Mouse (Mus musculus) adipocyte (in vitro differentiated cells): ENCODE measurements around the gene Naalad2.
"Not testable (repeated sequence)": the region's sequence is repeated elsewhere in the genome, so short reads cannot be mapped to it uniquely, and the experiment has no call there.

ENCODE experiments used
- DNase-seq: peaks from one replicate; pipeline ENCODE4 v3.0.0-alpha.2; 2016; ENCODE audit warnings: low spot score

Gene Naalad2

GRCm38 (mm10) chr9:18402895-18403294 is at the start of gene Naalad2:
Naalad2 (minus strand) TSS chr9:18402995.
- not testable (repeated sequence) for DNase-seq

- DNase-seq, result peak; percentile 74
Measured at GRCm38 (mm10) chr9:18431687-18432086, 28.9 kb upstream of the Naalad2 start.

- no peak for DNase-seq
Measured at GRCm38 (mm10) chr9:18430354-18430753, 27.6 kb upstream of the Naalad2 start, which contains the start of gene Mbd3l2. Mbd3l2 (plus strand) TSS chr9:18430654.

- DNase-seq, result not testable (repeated sequence)
Measured at GRCm38 (mm10) chr9:18412371-18412770, 9.6 kb upstream of the Naalad2 start.

GRCm38 (mm10) chr9:18404118-18404517 is 1.3 kb upstream of the Naalad2 start, which contains the start of gene Ubtfl1:
Ubtfl1 (plus strand) TSS chr9:18404418.
- no peak for DNase-seq

GRCm38 (mm10) chr9:18399629-18400028 is 3.2 kb downstream of the Naalad2 start:
- DNase-seq, result no peak

DNA sequence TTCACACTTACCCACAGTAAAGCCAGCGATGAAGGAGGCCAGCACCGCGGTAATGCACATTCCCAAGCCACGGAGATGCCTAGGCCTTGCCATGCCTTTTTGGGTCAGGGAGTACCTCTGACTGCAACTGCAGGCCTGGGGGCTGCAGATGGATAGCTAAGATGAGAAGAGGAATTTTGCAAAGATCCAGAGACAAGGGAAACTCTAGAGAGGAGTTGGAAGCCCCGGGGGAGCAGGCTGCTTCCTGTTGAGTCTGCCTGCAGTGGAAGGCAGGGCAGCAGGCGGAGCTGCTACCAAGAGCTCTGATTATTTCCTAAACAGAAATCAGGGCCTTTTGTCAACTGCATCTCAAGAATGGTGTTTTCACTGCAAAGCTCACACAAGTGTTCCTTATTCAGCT is 17.0 kb downstream of the Naalad2 start:
- peak; percentile 30 for DNase-seq

- DNase-seq, result not testable (repeated sequence)
Measured at GRCm38 (mm10) chr9:18373026-18373425, 29.8 kb downstream of the Naalad2 start.

DNA sequence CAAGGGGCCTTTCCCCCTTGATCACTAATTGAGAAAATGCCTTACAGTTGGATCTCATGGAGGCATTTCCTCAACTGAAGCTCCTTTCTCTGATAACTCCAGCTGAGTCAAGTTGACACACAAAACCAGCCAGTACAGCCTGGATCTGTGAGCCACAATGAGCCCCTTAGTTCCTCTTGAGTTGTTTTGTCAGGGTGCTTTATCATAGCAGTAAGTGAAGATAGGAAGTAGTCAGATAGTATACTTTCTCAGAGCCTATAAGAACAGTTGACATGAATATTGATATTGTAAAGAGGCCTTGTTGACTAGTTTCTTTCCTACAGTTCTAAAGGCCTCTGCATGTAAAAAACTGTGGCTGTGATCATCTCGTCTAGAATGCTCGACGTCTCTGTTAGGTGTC is 82.8 kb downstream of the Naalad2 start:
- DNase-seq, result no peak

DNA sequence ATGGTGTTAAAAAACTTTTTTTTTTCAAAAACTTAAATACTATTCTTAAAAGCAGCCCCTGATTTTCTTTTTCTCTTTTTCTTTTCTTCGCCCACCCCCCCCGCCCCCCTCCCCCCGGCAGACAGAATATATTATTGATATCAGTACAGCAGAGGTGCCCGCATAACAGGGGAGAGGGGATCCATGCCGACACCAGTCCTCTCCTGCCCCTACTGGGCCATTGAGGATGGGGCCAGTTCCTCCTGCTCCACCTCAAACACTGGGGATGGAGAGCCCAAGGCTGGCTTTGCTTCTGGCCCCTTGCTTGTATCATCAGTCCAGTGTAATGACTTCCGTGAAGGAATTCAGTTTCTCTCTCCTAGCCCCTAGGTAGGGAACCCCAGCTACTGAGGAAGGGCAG is 104.5 kb downstream of the Naalad2 start:
- DNase-seq, result no peak

DNA sequence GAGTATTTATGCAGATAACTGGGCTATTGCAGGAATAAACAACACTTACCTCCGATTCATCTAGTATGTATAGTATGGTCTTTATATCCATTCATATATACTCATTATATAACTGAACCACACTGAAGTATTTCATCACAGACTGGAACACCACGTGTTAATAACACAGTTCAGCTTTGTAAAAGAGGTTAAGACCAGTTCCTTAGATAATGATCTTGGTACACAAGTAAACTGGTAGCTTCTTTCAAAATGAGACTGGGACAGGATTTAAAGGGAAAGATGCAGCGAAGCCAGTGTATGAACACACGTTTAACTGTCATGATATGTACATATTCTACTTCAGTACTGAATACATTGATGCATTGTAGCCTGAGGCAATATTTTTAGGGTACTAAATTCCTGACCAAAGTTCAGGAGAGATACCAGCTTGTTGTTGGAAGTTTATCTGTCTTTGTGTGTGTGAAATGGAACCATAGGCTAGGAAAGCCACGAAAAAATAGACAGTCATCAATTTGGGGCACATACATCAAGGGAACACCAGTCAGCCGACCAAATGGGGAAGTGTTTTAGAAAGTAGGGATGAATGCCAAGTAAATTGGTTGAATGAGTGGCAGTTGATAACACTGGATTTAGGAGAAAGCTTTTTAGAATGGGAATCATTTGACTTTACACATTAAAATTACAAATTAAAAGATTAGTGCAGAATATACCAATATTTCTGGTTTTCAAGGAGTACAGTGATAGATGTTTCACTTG is 109.6 kb downstream of the Naalad2 start:
- peak; percentile 44 for DNase-seq

- no peak for DNase-seq
Measured at GRCm38 (mm10) chr9:18292443-18292922, 110.3 kb downstream of the Naalad2 start.

DNA sequence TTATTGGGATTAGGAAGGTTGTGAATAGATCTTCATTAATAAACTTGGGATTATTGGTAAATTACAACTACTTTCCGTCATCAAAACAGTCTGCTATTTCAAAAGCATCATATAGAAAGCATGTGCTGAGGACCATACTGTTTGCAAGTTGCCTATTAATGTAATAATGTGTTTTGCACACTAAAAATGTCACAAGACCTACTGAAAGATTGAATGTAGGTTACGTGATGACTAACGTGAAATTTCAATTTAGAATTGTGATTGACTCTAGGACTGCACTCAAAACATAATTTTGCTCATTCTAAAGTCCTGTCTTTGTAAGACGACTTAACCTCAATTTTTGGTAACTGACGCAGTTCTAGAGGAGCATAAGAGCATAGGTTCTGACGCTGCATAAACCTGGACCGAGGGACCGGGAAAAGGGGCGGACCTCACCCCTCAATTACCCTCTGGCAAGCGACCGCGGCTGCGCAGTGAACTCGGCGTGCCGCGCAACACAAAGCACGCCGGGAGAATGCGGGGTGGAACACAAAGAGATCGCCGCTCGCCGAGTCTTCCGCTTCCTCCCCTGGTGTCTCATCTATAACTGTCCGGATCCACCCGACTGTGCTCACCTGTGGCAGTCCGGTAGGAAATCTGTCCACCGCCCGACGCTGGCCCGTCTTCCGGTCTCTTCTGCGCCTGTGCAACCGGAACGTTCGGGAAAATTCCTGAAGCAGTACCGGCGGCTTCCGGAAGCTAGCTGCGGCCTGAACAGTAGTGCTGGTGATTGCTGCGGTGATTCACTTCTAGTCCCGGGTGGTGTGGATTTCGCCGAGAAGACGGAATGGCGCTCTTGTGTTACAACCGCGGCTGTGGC is 111.0 kb downstream of the Naalad2 start, which contains the start of gene Chordc1:
Chordc1 (plus strand) TSS at position 555 of the 859 bp plus-strand sequence.
- DNase-seq, result peak; percentile 98

DNA sequence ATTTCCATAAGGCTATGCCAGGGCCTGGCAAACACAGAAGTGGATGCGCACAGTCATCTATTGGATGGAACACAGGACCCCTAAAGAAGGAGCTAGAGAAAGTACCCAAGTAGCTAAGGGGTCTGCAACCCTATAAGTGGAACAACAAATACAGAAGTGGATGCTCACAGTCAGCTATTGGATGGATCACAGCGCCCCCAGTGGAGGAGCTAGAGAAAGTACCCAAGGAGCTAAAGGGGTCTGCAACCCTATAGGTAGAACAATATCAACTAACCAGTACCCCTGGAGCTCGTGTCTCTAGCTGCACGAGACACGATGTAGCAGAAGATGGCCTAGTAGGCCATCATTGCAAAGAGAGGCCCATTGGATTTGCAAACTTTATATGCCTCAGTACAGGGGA is 124.1 kb downstream of the Naalad2 start:
- not testable (repeated sequence) for DNase-seq

DNA sequence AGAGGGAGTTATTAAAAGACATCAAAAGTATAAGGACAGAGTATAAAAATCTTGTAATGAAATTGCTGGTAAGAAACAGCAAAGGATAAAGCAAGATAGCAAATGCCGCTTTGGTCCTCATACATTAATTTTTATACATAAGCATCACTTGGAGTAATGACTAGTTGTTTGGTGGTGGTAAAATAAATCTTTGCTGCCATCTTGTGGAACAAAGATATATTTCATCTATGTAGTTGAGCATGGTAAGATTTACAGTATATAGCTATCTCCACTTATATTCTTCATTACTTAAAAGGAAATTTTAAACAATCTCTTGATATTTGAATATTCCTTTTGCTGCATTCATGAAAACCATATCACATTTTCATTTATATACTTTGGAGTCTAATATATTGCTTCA is 125.3 kb downstream of the Naalad2 start:
- peak; percentile 40 for DNase-seq

DNA sequence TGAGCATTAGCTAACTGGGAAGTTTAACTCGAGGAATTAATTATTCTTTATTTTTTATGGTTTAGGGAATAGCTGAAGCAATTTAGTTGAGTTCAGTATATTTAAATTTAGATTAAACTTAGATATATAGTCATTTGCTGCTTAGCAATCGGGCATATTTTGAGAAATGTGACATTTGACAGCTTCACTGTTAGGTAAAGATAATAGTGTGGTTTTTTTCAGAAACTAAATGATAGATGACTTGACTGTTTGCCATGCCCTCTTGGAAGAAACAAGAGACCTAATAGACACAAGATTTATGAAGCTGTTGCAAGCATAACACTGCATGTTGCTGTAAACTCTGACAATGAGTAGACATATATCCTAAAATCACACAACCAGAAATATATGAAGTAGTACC is 126.0 kb downstream of the Naalad2 start:
- DNase-seq, result no peak

DNA sequence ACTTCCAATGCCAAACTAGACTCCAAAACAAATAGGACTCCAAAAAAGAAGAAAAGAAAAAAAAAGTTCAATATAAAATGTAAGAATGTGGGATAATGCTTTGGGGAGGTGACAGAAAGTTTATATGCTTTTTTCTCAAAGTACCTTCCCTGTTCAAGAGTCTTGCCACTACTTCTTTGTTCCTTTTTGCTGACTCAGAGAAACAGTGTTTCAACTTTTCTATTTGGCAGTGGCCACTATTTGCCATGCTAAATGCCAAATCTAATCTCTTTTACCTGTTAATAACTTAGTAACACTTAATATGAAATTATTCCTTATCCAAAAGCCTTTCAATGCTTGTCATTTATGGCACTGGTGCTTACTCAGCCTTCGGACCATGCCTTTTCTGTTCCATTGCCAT is 126.9 kb downstream of the Naalad2 start:
- DNase-seq, result no peak
